Mouse (Mus musculus) cortical plate, adult 2 months (tissue): ENCODE data around the gene Kdelr2. TPM values are rescaled to one million over a fixed set of nuclear protein-coding genes. Genes with fewer than 3 reads are reported as not detected.

Source experiments
- H3K27ac ChIP-seq: fragments of 200-500 bp; 2 replicates; pipeline ENCODE4 v1.5.1; 2012; ENCODE audit warnings: low read length, control low read depth, inconsistent platforms; ENCODE audit not compliant: insufficient read depth
- H3K4me1 ChIP-seq: fragments of 200-500 bp; 2 replicates; pipeline ENCODE4 v1.6.1; 2011; ENCODE audit warnings: low read length; ENCODE audit not compliant: control insufficient read depth, insufficient read depth
- H3K4me3 ChIP-seq: fragments of 200-500 bp; 2 replicates; pipeline ENCODE4 v1.5.1; 2011; ENCODE audit warnings: mild to moderate bottlenecking, low read length, control low read depth; ENCODE audit not compliant: insufficient read depth
- CTCF ChIP-seq: fragments of 200-500 bp; IDR thresholded peaks from 2 replicates; pipeline ENCODE4 v1.5.1; 2011; ENCODE audit warnings: mild to moderate bottlenecking, control low read depth, low read length; ENCODE audit not compliant: insufficient read depth; ENCODE audit errors: extremely low read depth
- POLR2A ChIP-seq: fragments of 200-500 bp; IDR thresholded peaks from 2 replicates; pipeline ENCODE4 v1.6.1; 2011; ENCODE audit warnings: mild to moderate bottlenecking, low read length, control low read depth; ENCODE audit not compliant: insufficient read depth; ENCODE audit errors: extremely low read depth
- polyA plus RNA-seq: library from polyadenylated mRNA; depleted of rRNA; stranded (reverse); fragments of >200 nt; gene quantifications from 2 replicates; pipeline ENCODE4 v1.2.3, GENCODE M21; 2012

Kdelr2 gene
- polyA plus RNA-seq, 1 experiment = 30.3 TPM

DNA sequence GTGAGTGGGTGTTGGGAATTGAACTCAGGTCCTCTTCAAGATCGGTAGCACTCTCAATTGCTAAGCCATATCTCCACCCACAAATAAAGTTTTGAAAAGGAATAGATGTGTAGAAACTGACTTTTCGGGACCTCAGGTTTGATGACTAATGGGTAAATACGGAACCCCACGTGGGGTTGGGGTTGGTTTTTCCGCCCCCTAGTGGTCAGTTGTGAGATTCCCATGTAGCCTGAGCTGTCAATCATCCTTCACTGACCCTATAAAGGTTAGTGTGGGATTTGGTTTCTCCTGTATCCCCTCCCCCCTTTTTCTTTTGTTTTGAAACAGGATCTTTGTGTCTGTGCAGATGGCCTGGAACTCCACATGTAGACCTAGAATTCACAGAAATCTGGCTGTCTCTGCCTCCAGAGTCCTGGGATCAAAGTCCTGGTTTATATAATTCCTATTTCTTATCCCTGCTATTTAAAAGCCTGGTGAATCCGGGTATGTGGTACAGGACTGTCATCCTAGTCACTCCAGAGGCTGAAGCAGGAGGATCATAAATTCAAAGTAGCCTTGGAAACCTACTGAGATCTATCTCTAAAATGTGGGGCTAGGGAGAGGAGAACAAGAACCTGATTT is 20.4 kb downstream of the Kdelr2 start:
- TF ChIP-seq POLR2A = no peak
- peak; percentile 72 for TF ChIP-seq CTCF
- Histone ChIP-seq H3K4me1 (no peaks in the 10 kb centered on the region), H3K27ac (no peak overlapping the region), H3K4me3 (no peak overlapping the region)

DNA sequence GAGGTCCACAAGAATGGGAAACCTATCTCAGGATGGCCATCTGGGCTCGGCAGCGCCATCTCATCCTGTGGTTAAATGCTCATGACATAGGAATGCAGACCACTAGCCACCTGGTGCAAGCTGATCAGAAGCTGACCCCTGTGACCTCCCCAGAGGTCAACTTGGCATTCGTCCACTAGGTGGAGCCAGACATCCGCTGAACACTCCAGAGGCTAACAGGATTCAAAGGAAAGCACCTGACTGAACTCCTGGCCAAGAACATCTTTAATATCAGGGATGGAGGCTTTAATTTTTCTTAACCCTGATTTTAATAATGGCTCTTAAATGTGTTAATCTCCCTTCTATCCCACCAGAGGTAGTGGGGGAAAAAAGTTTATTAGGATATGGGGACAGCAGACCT is 30.8 kb downstream of the Kdelr2 start:
- Histone ChIP-seq H3K27ac (no peak overlapping the region), H3K4me3 (no peak overlapping the region), H3K4me1 (no peaks in the 10 kb centered on the region)
- TF ChIP-seq CTCF (peak; percentile 80), POLR2A (no peak)

DNA sequence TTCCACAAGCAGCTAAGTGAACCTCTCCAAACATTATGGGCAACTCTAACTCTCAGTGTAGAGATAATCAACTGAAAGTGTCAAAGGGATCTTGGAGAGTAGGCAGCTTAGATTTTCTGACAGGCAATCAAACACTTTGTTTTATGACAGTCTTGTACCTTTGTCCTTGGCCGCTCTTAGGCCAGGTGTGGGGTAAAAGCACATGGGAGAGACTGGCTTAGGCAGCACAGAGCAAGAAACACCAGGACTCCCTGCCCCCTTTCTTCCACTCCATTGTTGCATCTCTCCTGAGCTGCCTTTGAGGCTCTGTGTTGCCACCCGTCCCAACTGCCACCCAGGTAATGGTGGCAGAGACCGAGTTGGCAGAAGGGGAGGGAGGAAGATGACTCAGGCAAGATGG is 37.7 kb downstream of the Kdelr2 start:
- Histone ChIP-seq H3K27ac (no peak overlapping the region), H3K4me1 (no peaks in the 10 kb centered on the region), H3K4me3 (no peak overlapping the region)
- TF ChIP-seq CTCF = no peak
- no peak for TF ChIP-seq POLR2A

DNA sequence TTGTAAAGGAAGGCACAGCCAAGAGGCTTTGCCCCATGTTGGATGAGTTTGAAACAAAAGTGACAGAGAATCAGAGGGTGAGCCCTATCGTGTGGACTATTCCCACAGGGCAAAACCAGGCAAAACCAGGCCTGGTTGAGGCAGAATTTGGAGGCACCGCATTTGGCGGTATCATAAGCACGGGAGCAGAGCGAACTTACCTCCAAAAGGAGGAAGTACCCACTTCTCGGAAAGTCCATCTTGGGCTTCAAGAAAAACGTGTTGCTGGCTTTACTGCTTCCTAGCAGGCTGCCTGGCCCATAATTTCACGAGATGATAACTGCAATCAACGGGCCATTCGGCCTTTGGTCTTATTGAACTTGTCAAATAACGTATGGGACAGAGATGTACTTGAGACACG is 38.1 kb downstream of the Kdelr2 start:
- no peak for TF ChIP-seq POLR2A
- no peak for TF ChIP-seq CTCF
- no peak overlapping the region for H3K4me3 ChIP-seq
- H3K4me1 ChIP-seq = no peaks in the 10 kb centered on the region
- no peak overlapping the region for H3K27ac ChIP-seq

DNA sequence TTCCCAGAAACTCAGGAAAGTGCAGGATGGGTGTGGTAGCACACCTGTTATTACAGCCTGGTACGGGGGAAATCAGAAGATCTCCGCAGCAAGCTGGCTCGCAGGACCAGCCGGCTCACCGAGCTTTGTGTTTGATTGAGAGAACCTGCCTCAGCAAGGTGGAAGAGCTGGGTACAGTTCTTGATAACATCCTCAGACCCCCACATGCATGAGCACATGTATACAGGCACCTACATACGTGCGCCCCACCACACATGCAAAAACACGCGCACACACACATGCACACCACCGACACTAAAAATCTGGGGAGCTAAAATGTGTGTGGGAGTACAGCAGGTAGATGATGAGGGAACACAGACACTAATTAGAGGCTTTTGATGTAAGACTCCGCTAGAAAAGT is 60.0 kb downstream of the Kdelr2 start:
- Histone ChIP-seq H3K4me1 (peaks cover 2% of the 10 kb centered on the region; the same call in 1 of the 2 replicates), H3K27ac (no peak overlapping the region), H3K4me3 (peak overlapping the region; percentile 63)
- TF ChIP-seq POLR2A = no peak

DNA sequence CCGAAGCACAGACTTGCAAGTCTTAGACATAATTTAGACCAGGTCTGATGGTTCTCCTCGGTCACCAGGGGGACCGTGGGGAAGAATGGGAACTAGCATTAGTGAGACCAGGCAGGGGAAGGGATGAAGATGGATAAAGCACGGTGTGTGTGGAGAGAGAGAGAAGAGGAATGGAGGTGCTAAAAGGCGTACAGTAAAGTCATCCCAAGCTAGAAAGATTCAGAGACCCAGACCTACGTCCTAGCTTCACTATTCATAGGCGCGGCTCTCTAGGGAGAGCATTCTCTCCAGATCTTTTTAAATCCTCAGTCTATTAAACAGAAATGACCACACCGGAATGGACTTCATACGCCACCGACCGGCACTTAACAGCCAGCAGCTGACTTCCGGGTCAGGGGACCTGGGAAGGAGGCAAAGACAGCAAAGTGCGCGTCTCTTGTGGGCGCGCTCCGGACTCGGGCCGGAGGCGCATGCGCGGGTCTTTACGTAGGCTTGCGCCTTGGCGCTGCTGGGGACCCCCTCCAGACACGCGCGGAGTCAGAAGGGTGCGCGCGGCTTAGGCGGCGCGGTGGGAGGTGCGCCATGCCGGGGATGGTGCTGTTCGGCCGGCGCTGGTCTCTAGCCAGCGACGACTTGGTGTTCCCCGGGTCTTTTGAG is 60.6 kb downstream of the Kdelr2 start, which contains the start of gene Daglb:
Gene Daglb (plus strand): TSS at position 485 of the 657 bp plus-strand sequence.
- TF ChIP-seq CTCF = no peak
- peak; percentile 88 for TF ChIP-seq POLR2A
- Histone ChIP-seq H3K4me3 (peak within 1 kb of the TSS; percentile 63), H3K27ac (0 out of 2 replicates have a peak within 1 kb of the TSS, but pooled peaks have one; percentile 15), H3K4me1 (peaks cover 2% of the 10 kb centered on the region; the same call in 1 of the 2 replicates)

DNA sequence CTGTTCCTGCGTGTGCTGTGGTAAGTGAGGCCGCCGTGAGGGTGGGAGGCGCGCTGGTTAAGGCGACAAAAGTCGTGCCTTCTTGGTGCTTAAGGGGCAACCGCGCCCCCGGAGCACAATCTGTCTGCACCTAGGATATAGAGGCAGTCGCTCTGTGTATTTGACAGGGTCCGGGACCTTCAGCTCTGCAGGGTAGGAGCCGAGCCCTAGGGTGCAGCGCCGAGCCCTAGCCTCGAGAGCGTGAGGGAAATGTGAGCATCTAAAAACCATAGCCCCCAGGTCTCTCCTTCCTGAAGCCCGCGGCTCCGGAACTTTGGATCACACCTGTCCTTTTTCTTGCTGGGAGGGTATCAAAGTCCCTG is 61.1 kb downstream of the Kdelr2 start:
- no peak overlapping the region for H3K27ac ChIP-seq
- TF ChIP-seq POLR2A = no peak
- TF ChIP-seq CTCF = no peak

DNA sequence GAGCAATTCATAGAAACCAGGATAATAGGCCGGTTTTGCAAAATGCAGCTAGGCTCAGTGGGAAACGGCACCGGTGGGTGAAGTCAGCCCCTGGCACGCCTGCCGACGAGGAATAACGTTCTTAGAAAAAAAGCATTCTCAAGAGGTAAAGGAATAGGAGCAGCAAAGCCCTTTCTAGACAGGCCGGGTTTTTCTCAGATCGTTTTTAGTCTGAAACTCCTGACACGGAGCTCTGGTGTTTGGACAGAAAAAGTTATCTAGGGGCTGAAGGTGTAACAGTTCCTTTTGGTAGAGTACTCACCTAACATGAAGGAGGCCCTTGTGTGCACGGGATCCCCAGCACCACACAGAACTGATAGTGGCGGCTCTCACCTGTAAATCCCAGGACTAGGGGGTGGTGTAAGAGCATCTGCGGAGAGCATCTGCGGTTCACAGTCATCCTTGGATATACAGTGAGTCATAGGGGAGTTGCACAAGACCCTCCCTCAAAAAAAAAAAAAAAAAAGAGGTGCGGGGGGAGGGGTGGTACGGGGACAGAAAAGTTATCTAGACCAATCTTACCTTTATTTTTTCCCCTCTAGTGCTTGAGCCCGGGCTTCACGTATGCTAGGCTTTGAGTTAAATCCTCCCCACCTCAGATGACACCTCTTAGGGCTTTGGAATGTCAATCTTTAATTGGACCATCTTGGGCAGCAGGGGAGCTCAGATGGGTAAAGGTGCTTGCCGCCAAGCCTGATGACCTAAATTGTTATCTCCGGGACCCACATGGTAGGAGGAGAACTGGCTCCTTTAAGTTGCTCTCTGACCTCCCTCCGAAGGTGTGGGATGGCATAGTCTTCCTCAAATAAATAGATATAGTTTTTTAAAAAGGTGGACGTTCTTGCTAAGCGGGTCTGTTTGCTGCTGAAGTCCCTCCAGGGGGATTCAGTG is 61.8 kb downstream of the Kdelr2 start:
- Histone ChIP-seq H3K4me1 (peaks cover 2% of the 10 kb centered on the region; the same call in 1 of the 2 replicates), H3K4me3 (peak overlapping the region; percentile 63), H3K27ac (no peak overlapping the region)
- no peak for TF ChIP-seq CTCF
- TF ChIP-seq POLR2A = no peak

More for the DNA sequence above, 61.1 kb downstream of the Kdelr2 start:
- Histone ChIP-seq H3K4me1 (peaks cover 2% of the 10 kb centered on the region; the same call in 1 of the 2 replicates), H3K4me3 (peak overlapping the region; percentile 63)

DNA sequence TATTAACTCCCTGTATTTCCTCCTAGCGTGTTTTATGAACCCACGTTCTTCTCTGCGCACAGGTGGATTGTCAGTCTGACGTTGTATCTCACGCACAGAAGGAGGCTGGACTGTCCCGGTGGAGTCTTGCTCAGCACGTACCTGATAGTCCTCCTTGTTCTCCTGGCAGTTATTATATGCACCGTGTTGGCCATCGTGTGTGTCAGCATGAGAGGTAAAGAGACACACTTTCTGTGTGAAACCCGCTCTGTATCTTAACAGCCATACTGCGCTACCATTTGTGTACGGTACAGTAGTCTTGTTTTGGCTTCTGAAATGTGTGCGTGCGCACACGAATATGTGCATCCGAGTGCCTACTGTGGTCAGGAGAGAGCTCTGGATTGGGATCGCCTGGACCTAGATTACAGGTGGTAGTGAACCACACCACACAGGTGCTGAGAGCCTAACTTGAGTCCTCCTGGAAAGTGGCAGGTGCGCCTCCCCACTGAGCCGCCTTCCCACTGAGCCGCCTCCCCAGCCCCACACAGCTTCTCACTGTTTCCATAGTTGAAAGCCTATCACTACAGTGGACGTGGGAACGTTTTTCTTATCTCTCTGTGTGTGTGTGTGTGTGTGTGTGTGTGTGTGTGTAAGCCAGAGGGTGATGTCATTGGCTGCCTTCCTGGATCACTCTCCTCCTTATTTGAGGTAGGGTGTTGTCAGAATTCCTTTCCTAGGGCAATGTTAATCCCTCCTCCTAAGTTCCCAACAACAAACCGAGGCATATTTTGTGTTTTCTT is 63.4 kb downstream of the Kdelr2 start:
- H3K4me3 ChIP-seq = no peak overlapping the region
- H3K27ac ChIP-seq = no peak overlapping the region
- peaks cover 5% of the 10 kb centered on the region for H3K4me1 ChIP-seq
- TF ChIP-seq CTCF (no peak), POLR2A (no peak)
